Comparison of ENCODE assay signal across 11 mouse cellular contexts in the genomic region with DNA sequence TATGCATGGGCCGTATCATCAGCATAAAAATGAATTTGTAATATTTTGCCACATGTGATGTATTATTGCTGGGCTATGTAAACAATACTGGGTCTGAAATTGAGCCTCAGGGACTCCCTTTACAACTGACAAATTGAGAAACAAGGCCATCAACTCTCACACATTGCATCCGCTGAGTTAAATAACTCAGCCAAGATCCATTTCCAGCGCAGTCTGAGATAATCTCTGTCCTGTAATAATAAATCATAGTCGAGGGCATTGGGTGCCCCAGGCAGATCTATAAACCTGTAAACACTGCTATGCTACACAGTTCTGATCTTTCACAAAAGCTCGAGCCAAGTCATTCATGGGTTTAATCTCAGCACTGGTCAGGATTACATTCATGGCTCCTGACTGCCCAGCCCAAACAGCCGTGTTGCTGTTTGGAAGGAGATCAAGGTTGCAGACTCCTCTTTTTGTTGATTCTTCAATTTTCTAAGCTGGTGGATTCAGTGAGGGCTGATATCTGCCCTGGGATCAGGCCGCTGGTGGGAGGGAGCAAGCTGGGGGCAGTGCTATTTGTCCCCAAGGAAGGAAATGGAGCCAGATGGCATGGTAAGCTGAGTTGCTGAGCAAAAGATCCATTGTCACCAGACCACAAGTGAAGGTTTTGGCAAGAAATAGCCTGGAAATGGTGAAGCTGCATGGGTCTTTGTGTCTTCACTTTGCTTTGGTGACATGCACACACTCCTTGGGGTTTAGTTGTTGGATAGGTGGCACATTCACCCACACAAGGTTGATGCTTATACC.
A peak's percentile ranks its signal among the peaks of the same experiment; 100 is the strongest.
DNase-seq lines count a peak whose midpoint lies in the region; ATAC-seq and TF ChIP-seq lines count a peak whose summit lies in the region.
"Had no signal": no experiment of that assay in that cellular context is flagged by ENCODE, and none has a peak within 500 bp of the region (broad histone marks: within the 10 kb centered on the region; RNA-seq: fewer than 3 reads in every experiment).

No protein-coding gene starts in this region.

- no peak overlapping the region; the same call in 1 of the 2 replicates for H3K27ac ChIP-seq in limb, embryonic 13.5 days
- peak overlapping the region; percentile 20 for H3K27ac ChIP-seq in stomach, postnatal 0 days (replicated peaks)

- no peak overlapping the region for H3K9ac ChIP-seq in limb, embryonic 13.5 days
- no peak overlapping the region for H3K9ac ChIP-seq in stomach, postnatal 0 days (ENCODE audit: low read length)

- WGBS in limb, embryonic 13.5 days: 31% methylated on average over 7 of the region's 7 CpGs
- 38% methylated on average over 7 of the region's 7 CpGs for WGBS in stomach, postnatal 0 days

- H3K36me3 ChIP-seq in limb, embryonic 13.5 days: no peaks in the 10 kb centered on the region
- H3K36me3 ChIP-seq in stomach, postnatal 0 days (ENCODE audit: control insufficient read depth, insufficient read depth, low read length): no peaks in the 10 kb centered on the region

- H3K4me1 ChIP-seq in limb, embryonic 13.5 days: peaks cover 27% of the 10 kb centered on the region
- H3K4me1 ChIP-seq in stomach, postnatal 0 days (replicated peaks; ENCODE audit: control insufficient read depth, insufficient read depth): no peaks in the 10 kb centered on the region

- 0 out of 2 replicates have a peak, but pooled peaks cover under 1% of the 10 kb centered on the region for H3K27me3 ChIP-seq in limb, embryonic 13.5 days
- no peaks in the 10 kb centered on the region for H3K27me3 ChIP-seq in stomach, postnatal 0 days (ENCODE audit: control insufficient read depth, insufficient read depth, low read length)

- no peaks in the 10 kb centered on the region for H3K9me3 ChIP-seq in limb, embryonic 13.5 days
- no peaks in the 10 kb centered on the region for H3K9me3 ChIP-seq in stomach, postnatal 0 days (ENCODE audit: control insufficient read depth, low read length)

- no peak overlapping the region for H3K4me3 ChIP-seq in limb, embryonic 13.5 days
- H3K4me3 ChIP-seq in stomach, postnatal 0 days (ENCODE audit: low read depth, low read length): no peak overlapping the region

- peak; percentile 64 for ATAC-seq in limb, embryonic 13.5 days (ENCODE audit: low FRiP score, low read depth)
- no peak for ATAC-seq in stomach, postnatal 0 days (ENCODE audit: low FRiP score, low TSS enrichment)
- ATAC-seq: activated CD4-positive, CD25-positive, alpha-beta regulatory T cell, adult 4 months had no signal

- no peak for TF ChIP-seq CTCF in stomach, postnatal 0 days (IDR thresholded peaks at IDR 0.05; ENCODE audit: low read depth)

- DNase-seq in cerebellum, postnatal 10 days: peak; percentile 21 to 43
- no peak for DNase-seq in cerebellum, adult 9-11 months
- peak; percentile 57 for DNase-seq in retina, postnatal 1 day
- no peak for DNase-seq in retina, embryonic 14.5 days (ENCODE audit: low spot score)
- no peak for DNase-seq in stomach, postnatal 0 days (ENCODE audit: low spot score)
- DNase-seq in layer of hippocampus, postnatal 25 days (ENCODE audit: extremely low spot score in 1 of 2, low spot score in 1 of 2): no peak
- no peak for DNase-seq in spleen, postnatal 14 days (ENCODE audit: low spot score in 2 of 2)
- DNase-seq: kidney, adult 8-10 months; lung, postnatal 10 days had no signal

- no peak for TF ChIP-seq EP300 in stomach, postnatal 0 days (optimal IDR thresholded peaks at IDR 0.05)

- H3K4me2 ChIP-seq in limb, embryonic 13.5 days (replicated peaks): no peak overlapping the region
- H3K4me2 ChIP-seq in stomach, postnatal 0 days (replicated peaks; ENCODE audit: low read depth): no peak overlapping the region

Comparison
In these comparisons a context has a peak if more than half of its experiments do, and no peak if none do; other contexts are left out.
1. DNase-seq: peak in cerebellum, postnatal 10 days (2 of 2) and retina, postnatal 1 day (single experiment); none in cerebellum, adult 9-11 months (single experiment), retina, embryonic 14.5 days (single experiment), stomach, postnatal 0 days (single experiment), layer of hippocampus, postnatal 25 days (0 of 2) and spleen, postnatal 14 days (0 of 2).